Mouse (Mus musculus) MEL (cell line): ENCODE data around the gene Pkd2l1. TPM values are rescaled to one million over a fixed set of nuclear protein-coding genes. Genes with fewer than 3 reads are reported as not detected.

ENCODE experiments used
- DNase-seq: peaks from one replicate; pipeline ENCODE4 v3.0.0; 2011; ENCODE audit warnings: low read depth, low spot score
- H3K27ac ChIP-seq: 2 replicates; pipeline ENCODE4 v1.5.1; 2012; ENCODE audit warnings: low read depth, mild to moderate bottlenecking, control low read depth, low read length, moderate library complexity; ENCODE audit not compliant: control insufficient read depth
- H3K27me3 ChIP-seq, 2 experiments: fragments of 150-350 bp in 1 of 2; sonication (generic) in 1 of 2; 2 replicates each; pipeline ENCODE4 v1.6.1; 2012; ENCODE audit warnings: low read length in 2 of 2, mild to moderate bottlenecking in 2 of 2, improper control_type of control experiment in 1 of 2, moderate library complexity in 1 of 2; ENCODE audit not compliant: insufficient read depth in 2 of 2, control insufficient read depth in 1 of 2
- H3K36me3 ChIP-seq, 2 experiments: 2 replicates each; pipeline ENCODE4 v1.6.1; 2012 to 2014; ENCODE audit warnings: low read length in 2 of 2, improper control_type of control experiment in 1 of 2, inconsistent platforms in 1 of 2, mild to moderate bottlenecking in 1 of 2; ENCODE audit not compliant: insufficient read depth in 2 of 2, control insufficient read depth in 1 of 2
- H3K4me1 ChIP-seq, 2 experiments: fragments of 150-350 bp in 1 of 2; sonication (generic) in 1 of 2; 2 replicates each; pipeline ENCODE4 v1.6.1; 2012; ENCODE audit warnings: low read length in 2 of 2, improper control_type of control experiment in 1 of 2, mild to moderate bottlenecking in 1 of 2; ENCODE audit not compliant: insufficient read depth in 2 of 2, control insufficient read depth in 1 of 2
- H3K4me3 ChIP-seq, 2 experiments: fragments of 150-350 bp in 1 of 2; sonication (generic) in 1 of 2; 2 replicates each; pipeline ENCODE4 v1.5.1; 2012; ENCODE audit warnings: low read depth in 2 of 2, low read length in 2 of 2, mild to moderate bottlenecking in 2 of 2, moderate library complexity in 2 of 2, control low read depth in 1 of 2, improper control_type of control experiment in 1 of 2; ENCODE audit not compliant: control insufficient read depth in 1 of 2, insufficient read depth in 1 of 2
- H3K79me2 ChIP-seq: 2 replicates; pipeline ENCODE4 v1.6.1; 2012; ENCODE audit warnings: mild to moderate bottlenecking, low read length, moderate library complexity; ENCODE audit not compliant: control insufficient read depth, poor library complexity, insufficient read depth
- H3K9ac ChIP-seq: 2 replicates; pipeline ENCODE4 v1.6.1; 2012; ENCODE audit warnings: low read depth, mild to moderate bottlenecking, control low read depth, low read length, moderate library complexity; ENCODE audit not compliant: control insufficient read depth, poor library complexity, severe bottlenecking
- H3K9me3 ChIP-seq: fragments of 150-350 bp; sonication (generic); replicated peaks from 2 replicates; pipeline ENCODE4 v1.6.1; 2012; ENCODE audit warnings: mild to moderate bottlenecking, low read length, improper control_type of control experiment, moderate library complexity; ENCODE audit not compliant: insufficient read depth
- ELF1 ChIP-seq: IDR thresholded peaks from 2 replicates; pipeline ENCODE4 v1.6.1; 2014; ENCODE audit warnings: low read depth, mild to moderate bottlenecking, inconsistent platforms, low read length, improper control_type of control experiment, moderate library complexity
- EP300 ChIP-seq, 2 experiments: IDR thresholded peaks; 2 replicates each; pipeline ENCODE4 v1.6.1; 2011; ENCODE audit warnings: improper control_type of control experiment in 2 of 2, low read length in 2 of 2, low read depth in 1 of 2, mild to moderate bottlenecking in 1 of 2
- ETS1 ChIP-seq: IDR thresholded peaks from 2 replicates; pipeline ENCODE4 v1.6.1; 2012; ENCODE audit warnings: low read depth, mild to moderate bottlenecking, inconsistent platforms, low read length, improper control_type of control experiment, moderate library complexity
- GATA1 ChIP-seq: IDR thresholded peaks from 2 replicates; pipeline ENCODE4 v1.6.1; 2011; ENCODE audit warnings: low read depth, low read length, improper control_type of control experiment
- HCFC1 ChIP-seq: IDR thresholded peaks from 2 replicates; pipeline ENCODE4 v1.6.1; 2012; ENCODE audit warnings: low read depth, mild to moderate bottlenecking, inconsistent platforms, low read length, improper control_type of control experiment, moderate library complexity
- MAFK ChIP-seq: IDR thresholded peaks from 2 replicates; pipeline ENCODE4 v1.6.1; 2011; ENCODE audit warnings: low read depth, mild to moderate bottlenecking, low read length, improper control_type of control experiment, borderline replicate concordance
- MAX ChIP-seq: IDR thresholded peaks from 2 replicates; pipeline ENCODE4 v1.6.1; 2011; ENCODE audit warnings: low read length, improper control_type of control experiment
- MEF2A ChIP-seq: IDR thresholded peaks from 2 replicates; pipeline ENCODE4 v1.6.1; 2014; ENCODE audit warnings: low read depth, mild to moderate bottlenecking, inconsistent platforms, low read length, improper control_type of control experiment; ENCODE audit not compliant: poor library complexity, insufficient replicate concordance, severe bottlenecking; ENCODE audit errors: extremely low read depth
- MXI1 ChIP-seq: IDR thresholded peaks from 2 replicates; pipeline ENCODE4 v1.6.1; 2011; ENCODE audit warnings: mild to moderate bottlenecking, low read depth, low read length, improper control_type of control experiment
- MYC ChIP-seq: IDR thresholded peaks from 2 replicates; pipeline ENCODE4 v1.6.1; 2011; ENCODE audit warnings: low read depth, mild to moderate bottlenecking, low read length, improper control_type of control experiment, moderate library complexity
- POLR2AphosphoS2 ChIP-seq: IDR thresholded peaks from 2 replicates; pipeline ENCODE4 v1.6.1; 2011; ENCODE audit warnings: low read length, improper control_type of control experiment
- RAD21 ChIP-seq: IDR thresholded peaks from 2 replicates; pipeline ENCODE4 v1.6.1; 2011; ENCODE audit warnings: mild to moderate bottlenecking, low read depth, low read length, improper control_type of control experiment
- RCOR1 ChIP-seq: IDR thresholded peaks from 2 replicates; pipeline ENCODE4 v1.6.1; 2012; ENCODE audit warnings: low read depth, mild to moderate bottlenecking, inconsistent platforms, low read length, improper control_type of control experiment
- SIN3A ChIP-seq: IDR thresholded peaks from 2 replicates; pipeline ENCODE4 v1.6.1; 2012; ENCODE audit warnings: low read length, improper control_type of control experiment, inconsistent platforms
- SMC3 ChIP-seq: IDR thresholded peaks from 2 replicates; pipeline ENCODE4 v1.6.1; 2011; ENCODE audit warnings: low read depth, low read length, improper control_type of control experiment
- TAL1 ChIP-seq: IDR thresholded peaks from 2 replicates; pipeline ENCODE4 v1.6.1; 2012; ENCODE audit warnings: mild to moderate bottlenecking, inconsistent platforms, low read length, moderate library complexity, mixed read lengths
- TCF12 ChIP-seq: IDR thresholded peaks from 2 replicates; pipeline ENCODE4 v1.6.1; 2014; ENCODE audit warnings: low read depth, mild to moderate bottlenecking, inconsistent platforms, low read length, improper control_type of control experiment, moderate library complexity
- UBTF ChIP-seq: IDR thresholded peaks from 2 replicates; pipeline ENCODE4 v1.6.1; 2012; ENCODE audit warnings: low read depth, mild to moderate bottlenecking, inconsistent platforms, low read length, improper control_type of control experiment, moderate library complexity, borderline replicate concordance; ENCODE audit not compliant: insufficient read depth
- USF2 ChIP-seq, 2 experiments: IDR thresholded peaks; 2 replicates each; pipeline ENCODE4 v1.6.1; 2011 to 2012; ENCODE audit warnings: improper control_type of control experiment in 2 of 2, low read length in 2 of 2, borderline replicate concordance in 1 of 2, inconsistent platforms in 1 of 2, low read depth in 1 of 2, mild to moderate bottlenecking in 1 of 2; ENCODE audit not compliant: insufficient read depth in 1 of 2
- ZC3H11A ChIP-seq: IDR thresholded peaks from 2 replicates; pipeline ENCODE4 v1.6.1; 2012; ENCODE audit warnings: low read depth, mild to moderate bottlenecking, inconsistent platforms, low read length, improper control_type of control experiment
- ZMIZ1 ChIP-seq: IDR thresholded peaks from 2 replicates; pipeline ENCODE4 v1.6.1; 2012; ENCODE audit warnings: low read depth, mild to moderate bottlenecking, inconsistent platforms, low read length, improper control_type of control experiment, moderate library complexity
- ZNF384 ChIP-seq: IDR thresholded peaks from 2 replicates; pipeline ENCODE4 v1.6.1; 2012; ENCODE audit warnings: low read depth, mild to moderate bottlenecking, inconsistent platforms, low read length, improper control_type of control experiment
- polyA plus RNA-seq, 2 experiments: library from polyadenylated mRNA; stranded (reverse) in 1 of 2; unstranded in 1 of 2; fragments of >175 nt in 1 of 2; fragments of >200 nt in 1 of 2; gene quantifications; 2 replicates each; pipeline versions ENCODE4 v1.2.1 to v1.2.4; 2012; ENCODE audit warnings: low replicate concordance in 2 of 2, low read depth in 1 of 2; ENCODE audit not compliant: insufficient read length in 2 of 2, insufficient read depth in 1 of 2, missing spikeins in 1 of 2
- total RNA-seq: library from RNA; depleted of rRNA; stranded (reverse); fragments of 300-350 nt; gene quantifications from 2 replicates; pipeline ENCODE4 v1.2.3, GENCODE M21; 2012

Pkd2l1 gene
- total and polyA plus RNA-seq, 3 experiments = not detected

- Histone ChIP-seq H3K9ac (no peak overlapping the region), H3K27me3 (peaks cover under 1 to 7% of the 10 kb centered on the region in 2 experiments), H3K27ac (no peak overlapping the region), H3K36me3 (peaks cover 0 to 6% of the 10 kb centered on the region in 2 experiments; a peak in 2 of 4 replicates), H3K4me1 (peaks cover 0 to 12% of the 10 kb centered on the region in 2 experiments; a peak in 2 of 4 replicates), H3K79me2 (no peaks in the 10 kb centered on the region), H3K9me3 (no peaks in the 10 kb centered on the region), H3K4me3 (no peak overlapping the region)
- DNase-seq = peak; percentile 53
- TF ChIP-seq GATA1 (peak; percentile 66), RCOR1 (0 out of 2 replicates have a peak, but pooled peaks have one; percentile 6), SIN3A (no peak), EP300 (IDR thresholded peaks at IDR 0.05; ENCODE audit: low read depth in 1 of 2, low read length in 2 of 2) (peak in 1 of 2 experiments; percentile 34; a peak in 1 of 4 replicates), TAL1 (peak; percentile 33; the same call in 1 of the 2 replicates), ETS1 (peak; percentile 13; the same call in 1 of the 2 replicates), MYC (peak; percentile 80; the same call in 1 of the 2 replicates), POLR2AphosphoS2 (no peak), MAX (no peak)
Observed at GRCm38 (mm10) chr19:44183968-44184367, 8.3 kb downstream of the Pkd2l1 start.

GRCm38 (mm10) chr19:44180502-44180901, 11.7 kb downstream of the Pkd2l1 start:
- H3K27ac ChIP-seq = no peak overlapping the region
- H3K4me3 ChIP-seq = no peak overlapping the region
- H3K36me3 ChIP-seq = peaks cover 0 to 12% of the 10 kb centered on the region in 2 experiments; a peak in 2 of 4 replicates
- no peaks in the 10 kb centered on the region for H3K9me3 ChIP-seq
- TF ChIP-seq MEF2A = no peak
- no peak for TF ChIP-seq USF2 (IDR thresholded peaks at IDR 0.05; ENCODE audit: borderline replicate concordance in 1 of 2, insufficient read depth in 1 of 2, low read depth in 1 of 2, low read length in 2 of 2)
- TF ChIP-seq HCFC1 = no peak
- TF ChIP-seq ELF1 = no peak
- TF ChIP-seq ZNF384 = no peak
- no peak for TF ChIP-seq MAX
- no peak for TF ChIP-seq SMC3
- no peak for TF ChIP-seq MXI1
- TF ChIP-seq TCF12 = no peak
- no peak for TF ChIP-seq UBTF
- TF ChIP-seq MAFK = no peak
- no peak for TF ChIP-seq RAD21
- TF ChIP-seq EP300 (IDR thresholded peaks at IDR 0.05; ENCODE audit: low read depth in 1 of 2, low read length in 2 of 2) = no peak
- no peak for TF ChIP-seq ZMIZ1
- no peak for TF ChIP-seq ETS1
- TF ChIP-seq ZC3H11A = no peak
- H3K9ac ChIP-seq = no peak overlapping the region
- H3K4me1 ChIP-seq = peaks cover 0 to 16% of the 10 kb centered on the region in 2 experiments; a peak in 2 of 4 replicates
- no peaks in the 10 kb centered on the region; a peak in 3 of 4 replicates for H3K27me3 ChIP-seq
- H3K79me2 ChIP-seq = no peaks in the 10 kb centered on the region
- DNase-seq = no peak
